Mouse (Mus musculus) kidney, adult 11 months (tissue): ENCODE data around the gene Serpine1.

Experiments
- DNase-seq: peaks from one replicate; pipeline ENCODE4 v3.0.0; 2022

Gene Serpine1

GRCm38 (mm10) chr5:137051914-137052505 is 20.1 kb downstream of the Serpine1 start:
- peak; percentile 36 for DNase-seq

- DNase-seq, result peak; percentile 21
These were observed 20.9 kb downstream of the Serpine1 start for GRCm38 (mm10) chr5:137051125-137051524.

- no peak for DNase-seq
These were observed 25.1 kb downstream of the Serpine1 start for GRCm38 (mm10) chr5:137046991-137047390.

GRCm38 (mm10) chr5:137046324-137046718 is 25.7 kb downstream of the Serpine1 start:
- no peak for DNase-seq

GRCm38 (mm10) chr5:137045402-137046323 is 26.4 kb downstream of the Serpine1 start, which contains the start of gene Ap1s1:
Ap1s1 (minus strand) TSS chr5:137046135.
- DNase-seq, result peak; percentile 96

GRCm38 (mm10) chr5:137043997-137044396 is 28.1 kb downstream of the Serpine1 start:
- DNase-seq, result no peak

- DNase-seq, result no peak
These were observed 30.6 kb downstream of the Serpine1 start for GRCm38 (mm10) chr5:137041442-137041841.

- DNase-seq, result no peak
These were observed 32.6 kb downstream of the Serpine1 start for GRCm38 (mm10) chr5:137039453-137039852.

- no peak for DNase-seq
These were observed 35.9 kb downstream of the Serpine1 start for GRCm38 (mm10) chr5:137036211-137036610.

GRCm38 (mm10) chr5:137032641-137033074 is 39.4 kb downstream of the Serpine1 start:
- peak; percentile 80 for DNase-seq

- no peak for DNase-seq
These were observed 40.0 kb downstream of the Serpine1 start for GRCm38 (mm10) chr5:137032033-137032421.

GRCm38 (mm10) chr5:137031076-137032032 is 40.7 kb downstream of the Serpine1 start:
- no peak for DNase-seq

- DNase-seq, result no peak
These were observed 41.7 kb downstream of the Serpine1 start for GRCm38 (mm10) chr5:137030416-137030810.

GRCm38 (mm10) chr5:137029643-137030415 is 42.2 kb downstream of the Serpine1 start:
- peak; percentile 92 for DNase-seq

GRCm38 (mm10) chr5:137029273-137029585 is 42.8 kb downstream of the Serpine1 start:
- DNase-seq, result no peak

- DNase-seq, result no peak
These were observed 43.4 kb downstream of the Serpine1 start for GRCm38 (mm10) chr5:137028561-137029272.

- DNase-seq, result no peak
These were observed 46.0 kb downstream of the Serpine1 start, which contains the start of gene Vgf for GRCm38 (mm10) chr5:137026092-137026491. Vgf (plus strand) TSS chr5:137026392.

GRCm38 (mm10) chr5:137025132-137025531 is 46.9 kb downstream of the Serpine1 start:
- DNase-seq, result peak; percentile 25

- DNase-seq, result no peak
These were observed 47.8 kb downstream of the Serpine1 start for GRCm38 (mm10) chr5:137024318-137024717.

- no peak for DNase-seq
These were observed 56.2 kb downstream of the Serpine1 start for GRCm38 (mm10) chr5:137015913-137016312.

- no peak for DNase-seq
These were observed 59.6 kb downstream of the Serpine1 start for GRCm38 (mm10) chr5:137012401-137012950.
